Mouse (Mus musculus) left cerebral cortex, postnatal 10 days (tissue): Measurements from ENCODE around the gene Slc46a2. TPM values are rescaled to one million over a fixed set of nuclear protein-coding genes. Genes with fewer than 3 reads are reported as not detected.
A peak's percentile ranks its signal among the peaks of the same experiment; 100 is the strongest.

Experiments used
- DNase-seq, 2 experiments: peaks; one replicate each; pipeline ENCODE4 v3.0.0; 2021 to 2022; ENCODE audit warnings: low spot score in 2 of 2, mixed read lengths in 1 of 2; ENCODE audit errors: extremely low spot score in 1 of 2
- intact Hi-C: fragments of 180-260 bp; cut with DNase I; formaldehyde crosslinking; loops from one replicate; pipeline ENCODE4 v1.15.1; 2025
- total RNA-seq, 2 experiments: library from RNA; stranded (reverse); gene quantifications; 2 replicates each; pipeline ENCODE4 v1.2.3; 2021

The Slc46a2 gene
- total RNA-seq, 2 experiments from 2014 or later = not detected

GRCm38 (mm10) chr4:59894977-59895575 is 19.8 kb downstream of the Slc46a2 start:
- intact Hi-C loops = no loop called here
- no peak for DNase-seq

GRCm38 (mm10) chr4:59894415-59894814 is 20.4 kb downstream of the Slc46a2 start:
- intact Hi-C loops = no loop called here
- no peak for DNase-seq

GRCm38 (mm10) chr4:59892731-59893130 is 22.1 kb downstream of the Slc46a2 start:
- intact Hi-C loops = no loop called here
- DNase-seq = no peak

GRCm38 (mm10) chr4:59891723-59892416 is 23.0 kb downstream of the Slc46a2 start:
- no peak for DNase-seq
- intact Hi-C loops = no loop called here

- intact Hi-C loops = no loop called here
- no peak for DNase-seq
Observed at GRCm38 (mm10) chr4:59890086-59890600, 24.7 kb downstream of the Slc46a2 start.

GRCm38 (mm10) chr4:59888014-59888413 is 26.8 kb downstream of the Slc46a2 start:
- DNase-seq = no peak
- intact Hi-C loops = no loop called here

GRCm38 (mm10) chr4:59887011-59887410 is 27.8 kb downstream of the Slc46a2 start:
- intact Hi-C loops = no loop called here
- no peak for DNase-seq

- intact Hi-C loops = no loop called here
- no peak for DNase-seq
Observed at GRCm38 (mm10) chr4:59886281-59886680, 28.6 kb downstream of the Slc46a2 start.

- DNase-seq = no peak
- intact Hi-C loops = no loop called here
Observed at GRCm38 (mm10) chr4:59884136-59884696, 30.6 kb downstream of the Slc46a2 start.

- DNase-seq = no peak
Observed at GRCm38 (mm10) chr4:59881210-59881609, 33.6 kb downstream of the Slc46a2 start.

GRCm38 (mm10) chr4:59880725-59881124 is 34.1 kb downstream of the Slc46a2 start:
- no peak for DNase-seq
- intact Hi-C loops = no loop called here

More at GRCm38 (mm10) chr4:59881210-59881609, 33.6 kb downstream of the Slc46a2 start:
- intact Hi-C loops = no loop called here

GRCm38 (mm10) chr4:59879444-59879843 is 35.4 kb downstream of the Slc46a2 start:
- DNase-seq = no peak
- intact Hi-C loops = loop anchor here (10.0 kb wide), 1 partner anchor 255 kb away; the partner anchor contains the start of gene E130308A19Rik

- intact Hi-C loops = loop anchor here (10.0 kb wide), 1 partner anchor 254 kb away; the partner anchor contains the start of gene E130308A19Rik
- no peak for DNase-seq
Observed at GRCm38 (mm10) chr4:59878595-59878994, 36.3 kb downstream of the Slc46a2 start.

- intact Hi-C loops = loop anchor here (10.0 kb wide), 1 partner anchor 252 kb away; the partner anchor contains the start of gene E130308A19Rik
- no peak for DNase-seq
Observed at GRCm38 (mm10) chr4:59877025-59877424, 37.8 kb downstream of the Slc46a2 start.

- intact Hi-C loops = loop anchor here (10.0 kb wide), 1 partner anchor 252 kb away; the partner anchor contains the start of gene E130308A19Rik
- DNase-seq = no peak
Observed at GRCm38 (mm10) chr4:59876570-59876969, 38.3 kb downstream of the Slc46a2 start.

GRCm38 (mm10) chr4:59873830-59874229 is 41.0 kb downstream of the Slc46a2 start:
- no peak for DNase-seq
- intact Hi-C loops = loop anchor here (10.0 kb wide), 1 partner anchor 249 kb away; the partner anchor contains the start of gene E130308A19Rik

- DNase-seq = no peak
- intact Hi-C loops = loop anchor here (10.0 kb wide), 1 partner anchor 248 kb away; the partner anchor contains the start of gene E130308A19Rik
Observed at GRCm38 (mm10) chr4:59873240-59873639, 41.6 kb downstream of the Slc46a2 start.

GRCm38 (mm10) chr4:59870859-59871591 is 43.8 kb downstream of the Slc46a2 start:
- intact Hi-C loops = loop anchor here (2.0 to 10.0 kb wide), 3 partner anchors 64 to 246 kb away; partner anchors contain the start of gene E130308A19Rik
- peak; percentile 80 to 87 for DNase-seq

GRCm38 (mm10) chr4:59870433-59870832 is 44.4 kb downstream of the Slc46a2 start:
- intact Hi-C loops = loop anchor here (2.0 to 10.0 kb wide), 3 partner anchors 64 to 246 kb away; partner anchors contain the start of gene E130308A19Rik
- no peak for DNase-seq
